Mouse (Mus musculus) kidney, adult 8-10 months (tissue): ENCODE data around the gene Rabgap1l.
"Not testable (repeated sequence)": the region's sequence is repeated elsewhere in the genome, so short reads cannot be mapped to it uniquely, and the experiment has no call there.

Experiments
- DNase-seq, 2 experiments: peaks; one replicate each; pipeline ENCODE4 v3.0.0; 2022

The Rabgap1l gene

DNA sequence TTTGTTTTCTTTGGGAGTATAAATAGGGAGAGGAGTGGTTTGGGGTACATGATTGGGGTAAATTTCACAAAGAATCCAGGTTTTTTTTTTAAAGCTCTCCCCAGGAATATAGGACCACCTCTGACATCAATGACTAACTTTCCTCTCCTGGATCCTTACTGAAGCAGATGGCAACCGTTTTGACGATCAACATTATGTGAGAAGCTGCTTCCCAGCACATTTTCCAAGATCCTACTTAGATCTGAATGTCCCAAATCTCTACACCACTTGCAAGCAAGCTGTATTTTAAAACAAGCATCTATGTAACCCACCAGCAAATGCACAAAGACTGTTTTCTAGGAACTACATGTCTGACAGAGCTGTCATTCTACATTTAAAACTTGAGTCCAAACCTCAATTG lies 311.4 kb downstream of the Rabgap1l start:
- no peak for DNase-seq

DNA sequence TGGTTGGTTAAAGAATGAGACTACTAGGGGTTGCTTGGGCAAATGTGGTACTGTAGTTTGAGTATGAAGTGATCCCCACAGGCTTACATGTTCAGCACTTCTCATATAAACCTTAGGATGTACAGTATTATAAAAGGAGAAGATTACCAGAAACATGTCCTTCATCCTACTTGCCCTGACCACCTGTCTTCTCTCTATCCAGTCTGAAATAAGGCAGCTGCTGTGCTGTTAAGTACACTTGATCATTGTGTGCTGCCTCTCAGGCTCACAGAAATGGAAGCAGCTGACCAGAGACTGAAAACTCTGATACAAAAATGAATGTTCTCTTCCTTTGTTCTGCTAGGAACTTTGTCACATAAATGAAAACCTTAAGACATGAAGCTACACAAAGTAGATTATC lies 325.6 kb downstream of the Rabgap1l start:
- no peak for DNase-seq

DNA sequence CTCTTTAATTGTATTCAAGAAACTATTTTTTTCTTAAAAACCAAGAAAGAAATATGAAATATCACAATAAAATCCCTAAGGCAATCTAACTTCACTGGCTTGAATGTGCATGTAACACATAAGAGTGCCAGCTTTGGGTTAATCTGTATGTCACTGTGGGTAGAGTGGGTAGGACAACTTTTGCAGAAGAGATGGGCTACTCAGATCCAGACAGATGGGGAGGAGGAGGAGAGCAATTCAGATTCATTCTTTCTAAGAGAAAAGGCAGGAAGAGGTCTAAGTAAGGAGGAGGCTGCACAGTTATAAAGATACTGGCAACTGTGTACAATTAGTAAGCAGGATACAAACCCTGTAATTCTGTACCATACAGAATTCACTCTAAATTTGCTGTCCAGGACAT lies 327.8 kb downstream of the Rabgap1l start:
- DNase-seq = no peak

DNA sequence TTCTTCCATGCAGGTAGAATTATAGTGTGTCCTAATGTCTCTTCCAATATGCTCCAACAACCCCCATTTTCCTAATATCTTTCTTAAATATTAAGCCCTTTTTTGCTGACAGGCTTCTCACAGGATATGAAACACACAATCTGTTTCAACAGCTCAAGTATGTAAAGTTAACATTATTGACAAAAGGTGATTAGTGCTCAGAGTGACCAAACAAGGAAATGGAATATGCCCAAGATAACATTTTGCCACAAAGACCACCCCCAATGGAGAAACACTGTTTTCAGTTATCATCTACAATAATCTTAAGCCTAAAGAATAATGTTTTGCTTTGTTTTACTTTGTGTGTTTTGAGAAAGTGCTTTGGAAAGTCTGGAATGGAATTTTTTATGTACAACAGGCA lies 328.9 kb downstream of the Rabgap1l start:
- DNase-seq = no peak

DNA sequence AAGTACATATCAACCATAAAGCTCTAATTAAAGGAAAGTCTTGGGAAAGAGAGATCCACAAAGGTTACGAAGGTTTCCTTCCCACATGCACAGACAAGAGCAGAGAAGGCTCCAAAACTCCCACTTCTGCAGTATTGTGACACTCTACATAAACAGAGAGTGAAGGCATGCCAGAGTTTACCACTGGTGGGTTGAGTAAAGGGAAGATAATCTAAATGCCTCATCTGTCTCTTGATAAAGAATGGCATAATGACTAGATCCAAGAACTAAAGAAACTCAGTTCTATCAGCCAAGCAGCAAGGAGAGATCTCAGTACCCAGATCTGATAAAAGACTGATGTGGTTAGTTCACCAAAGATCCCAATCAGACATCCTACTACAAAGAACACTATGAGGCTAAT lies 332.7 kb downstream of the Rabgap1l start:
- no peak for DNase-seq

DNA sequence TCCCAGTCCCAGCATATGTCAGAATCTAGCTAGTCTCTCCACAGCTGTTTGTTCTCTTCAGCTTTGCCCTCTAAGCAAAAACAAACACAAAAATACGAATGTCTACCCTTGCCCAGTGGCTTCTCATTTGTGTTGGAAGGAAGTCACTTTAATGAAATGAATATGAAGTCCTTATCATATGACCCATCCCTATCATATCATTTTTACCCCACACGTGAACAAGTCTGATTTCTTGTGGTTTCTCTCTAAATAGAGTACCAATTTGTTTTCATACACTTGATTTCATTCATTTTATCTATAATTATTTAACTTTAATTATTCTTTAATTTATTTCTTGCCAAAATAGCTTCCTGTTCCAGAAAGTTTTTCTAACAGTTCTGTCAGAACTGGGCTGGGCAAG lies 341.3 kb downstream of the Rabgap1l start:
- no peak for DNase-seq

DNA sequence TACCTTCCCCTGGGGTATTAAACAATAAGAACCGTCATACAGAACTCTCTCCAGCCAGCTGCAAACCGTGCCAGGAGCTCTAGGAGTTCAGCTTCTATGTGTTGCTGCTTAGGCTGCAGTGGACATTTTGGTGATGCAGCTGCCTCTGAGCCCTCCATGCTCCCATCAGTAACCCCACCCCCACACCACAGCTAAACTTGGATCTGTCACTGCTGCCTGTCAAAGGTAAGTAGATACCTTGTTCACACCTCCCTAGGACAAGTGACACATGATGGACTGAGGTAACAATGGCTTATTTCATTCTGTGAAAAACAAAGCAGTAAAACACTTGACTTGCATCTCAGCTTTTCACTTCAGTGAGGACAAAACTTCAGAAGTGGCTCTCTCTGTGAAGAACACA lies 344.3 kb downstream of the Rabgap1l start:
- DNase-seq = no peak

DNA sequence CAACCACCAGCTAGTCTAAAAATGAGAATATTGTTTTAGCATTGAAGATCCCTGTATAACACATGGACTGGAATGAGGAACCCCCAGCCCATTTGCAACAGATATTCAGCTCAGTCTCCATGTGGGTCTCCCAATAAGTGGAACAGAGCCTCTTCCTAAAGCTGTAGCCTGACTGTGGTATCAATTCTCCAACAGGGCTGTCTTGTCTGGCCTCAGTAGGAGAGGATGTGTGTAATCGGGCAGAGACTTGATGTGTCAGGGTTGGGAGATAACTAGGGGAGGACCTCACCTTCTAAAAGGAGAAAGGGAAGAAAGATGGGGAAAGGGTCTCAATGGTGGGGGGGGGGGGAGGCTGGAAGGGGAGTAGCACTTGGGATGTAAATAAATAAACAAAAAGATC lies 346.2 kb downstream of the Rabgap1l start:
- DNase-seq = no peak

DNA sequence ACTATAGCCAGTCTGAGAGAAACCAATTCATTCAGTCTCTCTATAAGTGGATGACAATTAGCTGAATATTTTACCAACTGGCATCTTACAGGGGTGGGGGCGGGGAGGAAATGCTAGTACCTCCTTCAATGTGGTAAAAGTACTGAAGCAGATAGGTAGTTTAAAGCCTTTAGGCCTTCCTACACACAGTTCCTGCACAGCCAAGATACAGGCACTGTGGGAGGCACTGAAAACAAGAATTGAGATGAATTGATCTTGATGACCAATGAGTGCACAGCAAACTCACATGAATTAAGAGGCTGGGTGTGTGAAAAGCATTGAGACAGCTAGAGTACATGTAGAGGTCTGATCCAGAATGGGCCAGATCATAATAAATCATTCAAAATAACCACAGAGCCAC lies 349.5 kb downstream of the Rabgap1l start:
- DNase-seq = no peak

DNA sequence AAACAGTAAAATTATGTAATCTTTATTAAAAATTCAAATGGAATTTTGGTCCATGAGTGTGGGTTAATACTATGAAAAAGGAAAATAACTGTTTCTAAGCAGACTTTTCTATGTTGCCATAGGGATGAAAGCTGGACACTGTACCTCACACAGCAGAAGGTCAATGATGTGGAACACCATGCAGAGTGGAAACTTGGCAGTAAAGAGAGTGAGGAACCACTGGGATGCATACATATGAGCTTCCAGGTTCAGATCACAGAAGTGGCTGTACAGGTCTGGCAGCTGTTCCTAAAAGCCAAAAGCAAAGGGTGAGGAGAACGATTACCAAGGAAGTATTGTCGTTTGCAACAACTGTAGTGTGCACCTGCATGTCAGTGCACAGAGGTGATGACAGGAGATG lies 351.3 kb downstream of the Rabgap1l start:
- peak in 1 of 2 experiments; percentile 5 for DNase-seq

DNA sequence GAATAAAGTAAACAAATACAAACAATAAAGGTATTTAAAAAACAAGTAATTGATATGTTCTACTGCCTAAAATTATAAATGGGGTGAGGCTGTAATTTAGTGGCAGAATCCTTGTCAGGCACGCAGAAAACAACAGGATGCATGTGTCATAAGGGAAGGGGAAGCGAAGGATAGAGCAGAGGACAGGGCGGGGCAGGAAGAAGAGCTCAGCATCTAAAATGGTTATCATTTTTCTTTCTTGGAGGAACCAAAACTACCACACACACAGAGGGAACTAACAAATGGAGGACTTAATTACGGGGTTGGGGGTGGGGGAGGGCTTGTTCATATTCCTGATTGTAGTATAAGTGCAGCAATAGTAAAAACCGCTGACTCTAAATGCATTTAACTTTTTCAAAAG lies 351.9 kb downstream of the Rabgap1l start:
- no peak for DNase-seq

DNA sequence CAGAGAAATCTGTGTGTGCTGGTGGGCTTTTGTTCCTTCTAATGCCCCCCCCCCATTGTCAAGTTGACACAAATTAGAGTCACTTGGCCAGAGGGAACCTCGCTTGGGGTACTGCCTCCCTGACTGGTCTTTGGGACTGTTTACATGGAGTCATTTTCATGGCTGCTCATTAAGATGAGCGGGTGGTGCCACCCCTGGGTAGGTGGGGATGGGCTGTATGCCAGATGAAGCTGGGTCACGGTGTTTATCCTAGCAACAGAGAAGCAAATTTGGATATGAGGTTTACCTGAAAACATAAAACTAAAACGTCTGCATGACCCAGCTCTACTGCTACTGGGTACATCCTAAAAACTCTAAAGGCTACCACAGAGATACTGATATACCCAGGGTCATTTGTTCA lies 354.2 kb downstream of the Rabgap1l start:
- no peak for DNase-seq

DNA sequence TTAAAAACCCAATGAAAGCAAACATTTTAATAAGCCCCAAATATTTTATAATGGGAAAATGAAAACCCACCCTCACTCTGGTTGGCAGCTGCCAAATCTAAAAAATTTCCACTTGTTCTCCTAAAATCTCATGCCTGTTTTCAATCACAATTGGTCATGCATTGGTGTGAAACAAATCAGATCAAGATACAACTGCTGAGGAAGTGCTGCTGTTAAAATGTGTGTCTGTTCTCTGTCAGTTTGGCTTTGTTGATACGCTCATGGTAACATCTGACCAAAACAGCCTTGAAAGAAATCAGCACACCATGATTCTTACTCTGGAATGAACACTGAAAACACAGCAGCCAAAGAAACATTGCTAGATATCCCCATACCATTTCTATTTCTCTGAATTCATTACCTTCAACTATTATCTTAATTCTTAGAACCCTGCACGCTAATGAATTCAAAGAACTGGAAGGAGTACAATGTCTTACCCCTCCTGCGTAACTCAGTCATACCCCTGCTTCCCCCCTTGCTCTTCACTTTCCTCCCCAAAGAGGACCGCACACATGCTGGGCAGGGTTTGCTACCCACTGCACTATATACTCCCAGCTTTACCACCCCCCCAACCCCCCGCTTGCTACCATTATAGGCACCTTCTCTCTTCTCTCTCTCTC lies 375.7 kb downstream of the Rabgap1l start:
- DNase-seq = no peak

DNA sequence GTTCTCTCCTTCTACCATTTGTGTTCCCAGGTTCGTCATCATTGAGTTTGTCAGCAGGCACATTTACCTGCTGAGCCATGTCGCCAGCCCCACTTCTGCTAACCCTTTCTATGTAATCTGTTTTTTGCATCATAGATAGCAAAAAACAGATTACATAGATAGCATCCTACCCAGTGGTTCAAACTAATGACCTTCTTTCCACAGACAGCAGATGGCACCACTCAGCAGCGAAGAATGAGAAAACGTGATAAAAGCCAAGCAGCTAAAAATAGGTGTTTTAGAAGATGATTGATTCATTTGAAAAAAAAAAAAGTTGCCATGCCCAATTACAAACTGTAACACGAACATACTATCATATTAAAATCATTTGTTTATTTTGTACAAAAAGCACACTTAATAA lies 382.2 kb downstream of the Rabgap1l start:
- DNase-seq = no peak

DNA sequence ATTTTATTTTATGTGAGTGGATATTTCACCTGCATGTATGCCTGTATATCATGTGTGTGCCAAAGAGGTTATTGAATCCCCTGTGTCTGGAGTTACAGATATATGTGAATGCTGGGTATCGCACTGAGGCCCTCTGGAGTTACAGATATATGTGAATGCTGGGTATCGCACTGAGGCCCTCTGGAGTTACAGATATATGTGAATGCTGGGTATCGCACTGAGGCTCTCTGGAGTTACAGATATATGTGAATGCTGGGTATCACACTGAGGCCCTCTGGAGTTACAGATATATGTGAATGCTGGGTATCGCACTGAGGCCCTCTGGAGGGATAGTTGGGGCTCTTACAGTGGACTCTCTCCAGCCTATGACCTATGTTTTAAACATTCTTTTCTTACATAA lies 383.3 kb downstream of the Rabgap1l start:
- DNase-seq = not testable (repeated sequence)

DNA sequence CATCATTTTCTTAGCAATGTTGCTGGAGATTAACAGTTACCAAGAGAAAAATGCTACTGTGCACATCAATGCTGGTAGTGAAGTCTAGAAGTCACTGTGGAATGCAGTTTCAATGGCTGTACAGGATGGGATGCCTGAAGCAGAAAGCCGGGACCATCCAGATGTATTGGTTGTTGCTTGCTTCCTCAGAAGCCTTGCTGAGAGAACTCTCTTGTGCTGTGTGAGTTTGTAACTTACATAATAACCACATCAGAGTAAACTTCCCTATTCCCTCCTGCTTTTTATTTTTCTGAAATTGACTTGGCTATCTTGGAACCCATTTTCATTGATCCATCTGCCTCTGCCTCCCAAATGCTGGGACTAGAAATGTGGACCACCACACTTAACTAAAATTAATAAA lies 383.9 kb downstream of the Rabgap1l start:
- no peak for DNase-seq

DNA sequence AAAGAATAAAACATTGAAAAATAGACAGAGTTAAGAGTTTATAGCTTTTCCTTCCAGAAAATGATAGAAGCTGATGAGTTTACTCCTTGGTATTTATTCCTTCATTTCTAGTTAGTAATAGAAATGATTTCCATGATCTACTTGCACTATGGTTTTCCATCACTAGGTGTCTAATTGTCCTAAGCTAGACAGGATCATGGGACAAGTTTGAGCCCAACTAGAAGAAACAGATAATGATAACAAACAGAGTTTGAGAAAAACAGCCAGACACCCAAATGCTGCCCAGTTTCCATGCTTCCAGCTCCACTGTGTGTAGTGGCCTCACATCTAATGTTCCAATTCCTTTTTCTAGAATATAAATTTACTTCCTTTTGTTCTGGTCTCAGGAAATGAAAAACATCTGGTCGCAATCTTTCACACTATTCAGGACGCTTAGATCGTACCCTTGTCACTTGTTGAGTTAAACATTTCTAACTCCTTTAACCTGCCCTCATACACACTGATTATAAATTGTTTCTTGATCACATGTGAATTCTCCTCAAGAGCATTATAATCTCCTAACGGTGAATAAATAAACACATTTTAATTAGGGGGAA lies 384.6 kb downstream of the Rabgap1l start:
- DNase-seq = no peak

DNA sequence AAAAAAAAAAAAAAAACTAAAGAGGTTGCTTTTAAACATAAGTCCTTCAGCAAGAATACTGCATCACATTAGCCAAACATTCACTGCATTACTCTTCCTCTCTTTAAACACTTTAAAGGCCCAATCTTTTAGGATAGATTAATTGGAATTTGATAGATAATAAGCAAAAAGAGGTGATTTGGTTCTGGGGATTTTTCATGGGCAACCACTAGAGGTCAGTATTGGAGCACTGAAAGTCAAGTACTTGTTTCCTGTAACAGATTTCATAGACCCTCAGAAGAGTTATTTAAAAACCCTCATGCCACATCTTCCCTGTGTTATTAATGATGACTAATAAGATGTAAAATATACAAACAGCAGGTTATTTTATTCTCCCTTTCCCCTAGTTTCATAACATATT lies 393.6 kb downstream of the Rabgap1l start:
- peak in 1 of 2 experiments; percentile 19 for DNase-seq

DNA sequence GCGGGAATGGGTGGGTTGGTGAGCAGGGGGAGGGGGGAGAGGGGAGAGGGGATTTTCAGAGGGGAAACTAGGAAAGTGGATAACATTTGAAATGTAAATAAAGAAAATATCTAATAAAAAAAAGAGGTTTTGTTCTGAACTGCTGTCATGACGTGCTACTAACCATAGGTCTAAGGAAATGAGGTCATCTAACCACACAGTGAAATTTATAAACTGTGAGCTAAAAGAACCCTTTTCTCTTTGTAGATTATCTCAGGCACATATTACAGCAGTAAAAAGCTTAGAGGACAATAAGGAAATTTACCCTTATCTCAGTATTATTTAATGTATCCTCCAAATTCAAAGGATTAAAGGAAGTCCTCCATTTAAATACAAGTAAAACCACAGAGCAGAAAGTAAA lies 396.0 kb downstream of the Rabgap1l start:
- DNase-seq = no peak

DNA sequence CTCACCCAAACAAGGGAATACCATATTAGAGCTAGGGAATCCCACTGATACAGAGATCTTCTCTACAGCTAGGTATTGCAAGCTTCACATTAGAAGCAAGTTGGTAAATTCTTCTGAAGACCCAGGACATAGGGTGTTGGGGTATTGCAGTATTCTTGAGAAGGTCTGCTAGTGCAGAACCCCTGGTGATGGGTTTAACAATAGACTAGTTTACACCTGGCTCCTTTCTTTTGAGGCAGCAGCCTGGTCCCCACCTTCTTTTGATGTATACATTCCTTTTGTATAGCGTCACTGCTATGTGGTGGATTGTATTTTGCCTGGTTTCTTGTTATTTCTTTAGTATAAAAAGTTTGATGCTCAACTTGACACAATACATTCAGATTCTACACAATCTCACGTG lies 405.6 kb downstream of the Rabgap1l start:
- DNase-seq = no peak

DNA sequence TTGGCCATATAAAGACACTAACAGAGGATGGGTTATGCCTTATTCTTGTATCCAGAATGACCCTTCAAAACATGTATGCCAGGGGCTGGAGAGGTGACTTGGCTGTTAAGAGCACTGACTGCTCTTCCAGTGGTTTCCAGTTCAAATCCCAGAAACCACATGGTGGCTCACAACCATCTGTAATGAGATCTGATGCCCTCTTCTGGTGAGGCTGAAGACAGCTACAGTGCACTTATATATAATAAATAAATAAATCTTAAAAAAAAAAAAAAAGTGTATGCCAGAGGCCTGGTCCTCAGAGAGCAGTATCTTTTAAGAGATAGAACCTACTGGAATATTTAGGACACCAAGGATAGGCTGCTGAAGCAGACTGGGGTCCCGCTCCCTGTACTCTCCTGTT lies 414.6 kb downstream of the Rabgap1l start:
- no peak for DNase-seq

DNA sequence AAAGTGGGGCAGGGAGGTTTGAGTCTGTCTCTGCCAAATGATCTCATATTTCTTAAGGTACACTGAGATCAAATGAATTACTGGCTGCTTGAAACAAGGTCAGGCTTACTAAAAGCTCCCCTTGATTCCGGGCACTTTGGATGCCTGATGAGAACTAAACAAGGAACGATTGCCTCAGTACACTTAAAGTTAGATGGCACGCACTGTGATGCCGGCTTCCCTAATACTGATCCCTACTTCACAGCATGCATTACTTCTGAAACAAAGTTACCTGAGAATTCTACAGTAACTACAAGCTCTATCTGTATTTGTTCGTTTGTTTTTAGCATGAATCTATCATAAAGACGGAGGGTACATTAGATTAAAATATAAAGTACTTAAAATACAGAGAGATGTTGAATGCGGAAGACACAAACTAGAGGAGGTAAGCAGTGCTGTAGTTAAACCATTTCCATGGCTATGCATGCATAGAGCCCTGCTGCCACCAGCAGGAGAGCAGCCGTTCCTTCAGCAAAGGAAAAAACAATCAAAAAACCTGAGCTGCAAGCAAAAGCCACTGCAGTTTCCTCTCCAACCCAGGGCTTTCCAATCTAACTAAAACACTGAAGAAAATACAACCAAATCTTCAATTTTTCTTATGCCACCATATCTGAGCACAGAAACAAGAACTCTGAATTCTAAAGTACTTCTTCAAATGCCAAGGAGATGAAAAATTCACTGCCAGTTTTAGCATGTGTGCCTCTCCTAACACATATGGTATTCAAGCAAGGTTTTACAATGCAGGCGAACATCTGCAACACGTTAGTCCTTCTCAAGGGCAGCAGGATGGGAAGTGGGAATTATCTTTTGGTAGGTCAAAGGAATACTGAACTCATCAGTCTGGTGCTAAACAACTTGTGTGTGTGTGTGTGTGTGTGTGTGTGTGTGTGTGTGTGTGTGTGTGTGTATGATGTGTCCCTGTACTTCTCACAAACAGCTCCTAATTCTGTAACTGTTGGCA lies 415.4 kb downstream of the Rabgap1l start:
- peak; percentile 5 to 10 for DNase-seq

DNA sequence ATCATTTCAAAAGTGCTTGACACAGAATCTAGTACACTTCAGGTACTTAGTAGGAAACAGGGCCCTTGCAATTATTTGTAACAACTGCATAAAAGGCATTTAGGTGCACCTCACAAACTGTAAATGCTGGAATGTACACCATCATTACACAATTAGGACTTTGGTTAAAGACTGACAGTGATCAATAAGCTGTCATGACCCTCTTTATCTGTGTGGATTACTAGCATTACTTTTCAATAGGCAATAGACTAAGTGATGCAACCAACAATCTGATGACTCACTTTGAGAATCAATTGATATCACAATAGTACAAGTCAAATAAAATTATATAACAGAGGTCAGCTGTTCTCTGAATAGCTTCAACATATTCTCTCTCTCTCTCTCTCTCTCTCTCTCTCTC lies 418.5 kb downstream of the Rabgap1l start:
- DNase-seq = no peak

DNA sequence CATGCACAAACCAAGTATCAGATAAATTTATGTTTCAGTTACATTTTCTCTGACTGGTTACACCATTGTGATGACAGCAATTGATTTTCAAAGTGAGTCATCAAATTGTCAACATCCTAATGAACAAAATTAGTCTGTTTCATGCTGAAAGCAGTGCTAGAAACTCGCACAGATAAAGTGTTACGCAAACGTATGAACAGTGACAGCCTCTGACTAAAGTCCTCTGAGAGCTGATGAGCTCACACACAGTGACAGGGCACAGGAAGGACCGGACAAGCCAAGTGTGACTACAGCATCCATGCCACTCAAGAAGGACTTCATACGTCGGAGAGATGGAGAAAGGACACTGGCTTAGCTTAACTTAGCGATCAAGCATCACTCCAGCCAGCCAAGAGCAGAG lies 419.7 kb downstream of the Rabgap1l start:
- DNase-seq = no peak
